Mouse (Mus musculus): ENCODE measurements at regions not wholly inside any gene's neighbourhood (a gene's known extent, or its start where the extent isn't known, plus 50 kb on each side); places are given as distances from the start of the nearest gene placed in this dataset.
A peak's percentile ranks its signal among the peaks of the same experiment; 100 is the strongest.

DNA sequence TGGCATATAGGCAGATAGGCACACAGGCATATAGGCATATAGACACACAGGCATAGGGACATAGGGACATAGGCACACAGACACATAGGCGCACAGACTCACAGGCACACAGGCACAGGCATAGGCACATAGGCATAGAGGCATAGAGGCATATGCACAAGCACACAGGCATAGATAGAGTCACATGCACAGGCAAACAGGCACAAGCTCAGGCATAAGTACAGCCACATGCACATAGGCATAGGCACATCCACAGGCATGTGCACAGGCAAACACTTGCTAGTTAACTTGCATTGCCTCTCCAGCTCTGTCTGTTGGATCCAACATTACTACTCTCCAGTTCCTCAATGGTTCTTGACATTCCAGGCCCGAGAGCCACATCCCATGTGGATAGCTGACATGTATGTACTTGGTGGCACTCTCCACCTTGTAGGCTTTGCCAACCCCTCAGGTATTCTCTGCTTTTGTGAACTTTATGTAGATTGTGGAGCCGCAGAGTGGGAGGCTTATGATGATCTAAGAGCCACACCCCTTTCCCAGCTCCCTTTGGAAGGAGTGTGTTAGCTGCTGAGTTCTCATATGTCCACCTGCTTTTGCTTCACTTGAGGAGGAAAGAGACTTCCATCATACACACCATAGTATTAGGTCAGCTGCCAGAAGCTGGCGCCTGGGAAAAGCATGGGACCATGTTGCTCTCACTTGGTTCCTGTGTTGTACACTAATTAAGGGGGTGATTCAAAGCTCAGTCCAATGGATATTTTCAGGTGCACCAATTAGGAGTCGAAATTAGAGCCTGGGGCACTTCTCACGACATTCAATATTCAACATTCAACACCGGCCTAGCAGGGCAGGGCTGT lies 192.7 kb upstream of the Hhip start:
- no peak for DNase-seq (ENCODE audit: low spot score)
- Histone ChIP-seq H3K4me3 (no peak overlapping the region), H3K36me3 (no peaks in the 10 kb centered on the region), H3K9me3 (replicated peaks) (no peaks in the 10 kb centered on the region), H3K27me3 (ENCODE audit: low read depth, poor library complexity, severe bottlenecking) (0 out of 2 replicates have a peak, but pooled peaks cover 3% of the 10 kb centered on the region), H3K4me1 (0 out of 2 replicates have a peak, but pooled peaks cover 11% of the 10 kb centered on the region), H3K27ac (peak overlapping the region; percentile 19; the same call in 1 of the 2 replicates)
- 90% methylated on average over 7 of the region's 7 CpGs for WGBS

- 73% methylated on average over 2 of the region's 2 CpGs for WGBS
- H3K36me3 ChIP-seq = no peaks in the 10 kb centered on the region
- DNase-seq (ENCODE audit: low spot score) = no peak
Observed at GRCm38 (mm10) chr8:80249762-80250161, 192.0 kb upstream of the Hhip start.

DNA sequence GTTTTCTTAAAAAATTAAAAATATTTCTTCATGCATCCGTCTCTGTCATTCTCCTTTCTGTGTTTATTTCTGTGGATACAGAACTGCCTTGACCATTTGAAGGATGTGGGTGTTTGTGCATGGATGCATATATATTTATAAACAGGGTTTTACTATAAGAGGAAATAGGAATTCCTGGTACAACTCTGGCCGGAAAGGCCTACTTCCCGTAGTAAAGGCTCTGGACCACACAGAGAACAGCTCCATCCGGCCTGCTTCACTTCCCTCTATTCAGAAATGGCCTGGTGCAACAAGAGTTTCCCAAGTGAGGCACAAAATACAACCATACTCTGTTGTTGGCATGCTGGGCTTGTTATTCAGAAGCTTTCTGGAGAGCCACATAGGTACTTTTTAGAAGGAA lies 182.1 kb upstream of the Hhip start:
- Histone ChIP-seq H3K4me3 (no peak overlapping the region), H3K4me1 (no peaks in the 10 kb centered on the region), H3K27ac (no peak overlapping the region), H3K36me3 (no peaks in the 10 kb centered on the region), H3K27me3 (ENCODE audit: low read depth, poor library complexity, severe bottlenecking) (no peaks in the 10 kb centered on the region), H3K9me3 (replicated peaks) (no peaks in the 10 kb centered on the region)
- no peak for DNase-seq (ENCODE audit: low spot score)
- 91% methylated on average over 4 of the region's 4 CpGs for WGBS

More at GRCm38 (mm10) chr8:80249762-80250161, 192.0 kb upstream of the Hhip start:
- H3K27me3 ChIP-seq (ENCODE audit: low read depth, poor library complexity, severe bottlenecking) = 0 out of 2 replicates have a peak, but pooled peaks cover 3% of the 10 kb centered on the region
- no peaks in the 10 kb centered on the region for H3K9me3 ChIP-seq (replicated peaks)
- 0 out of 2 replicates have a peak, but pooled peaks cover 11% of the 10 kb centered on the region for H3K4me1 ChIP-seq
- no peak overlapping the region for H3K4me3 ChIP-seq
- H3K27ac ChIP-seq = peak overlapping the region; percentile 19; the same call in 1 of the 2 replicates

DNA sequence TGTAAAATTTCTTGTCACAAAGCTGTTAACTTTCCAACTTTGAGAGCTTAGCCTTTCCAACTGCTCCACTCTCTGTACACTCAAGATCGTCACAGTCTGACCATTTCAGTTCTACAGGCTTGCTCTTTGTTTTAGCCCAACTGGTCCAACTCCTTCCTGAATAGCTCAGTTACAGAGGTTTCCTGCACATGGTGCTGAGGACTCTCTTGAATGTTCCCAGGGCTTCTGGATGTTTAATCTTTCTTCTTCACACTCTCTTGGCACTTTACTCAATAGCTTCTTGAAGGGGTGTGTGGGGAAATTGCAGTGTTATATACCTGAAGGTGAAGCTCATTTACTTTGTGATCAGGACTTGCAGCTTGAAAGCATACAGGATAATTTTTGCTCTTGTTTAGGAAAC lies 152.6 kb upstream of the Hhip start:
- H3K4me3 ChIP-seq = no peak overlapping the region
- H3K27ac ChIP-seq = no peak overlapping the region
- WGBS = 76% methylated on average over 1 of the region's 1 CpGs

GRCm38 (mm10) chr8:80204678-80205654 lies 147.2 kb upstream of the Hhip start:
- no peaks in the 10 kb centered on the region for H3K27me3 ChIP-seq (ENCODE audit: low read depth, poor library complexity, severe bottlenecking)
- H3K27ac ChIP-seq = peak overlapping the region; percentile 58
- 47% methylated on average over 15 of the region's 15 CpGs for WGBS
- H3K4me3 ChIP-seq = no peak overlapping the region
- peaks cover 26% of the 10 kb centered on the region for H3K4me1 ChIP-seq
- H3K9me3 ChIP-seq (replicated peaks) = no peaks in the 10 kb centered on the region
- H3K36me3 ChIP-seq = no peaks in the 10 kb centered on the region
- DNase-seq (ENCODE audit: low spot score) = peak; percentile 41

More for the DNA sequence above, 152.6 kb upstream of the Hhip start:
- H3K9me3 ChIP-seq (replicated peaks) = no peaks in the 10 kb centered on the region
- H3K4me1 ChIP-seq = peaks cover 5% of the 10 kb centered on the region; the same call in 1 of the 2 replicates
- no peaks in the 10 kb centered on the region for H3K27me3 ChIP-seq (ENCODE audit: low read depth, poor library complexity, severe bottlenecking)
- no peaks in the 10 kb centered on the region for H3K36me3 ChIP-seq
- no peak for DNase-seq (ENCODE audit: low spot score)

DNA sequence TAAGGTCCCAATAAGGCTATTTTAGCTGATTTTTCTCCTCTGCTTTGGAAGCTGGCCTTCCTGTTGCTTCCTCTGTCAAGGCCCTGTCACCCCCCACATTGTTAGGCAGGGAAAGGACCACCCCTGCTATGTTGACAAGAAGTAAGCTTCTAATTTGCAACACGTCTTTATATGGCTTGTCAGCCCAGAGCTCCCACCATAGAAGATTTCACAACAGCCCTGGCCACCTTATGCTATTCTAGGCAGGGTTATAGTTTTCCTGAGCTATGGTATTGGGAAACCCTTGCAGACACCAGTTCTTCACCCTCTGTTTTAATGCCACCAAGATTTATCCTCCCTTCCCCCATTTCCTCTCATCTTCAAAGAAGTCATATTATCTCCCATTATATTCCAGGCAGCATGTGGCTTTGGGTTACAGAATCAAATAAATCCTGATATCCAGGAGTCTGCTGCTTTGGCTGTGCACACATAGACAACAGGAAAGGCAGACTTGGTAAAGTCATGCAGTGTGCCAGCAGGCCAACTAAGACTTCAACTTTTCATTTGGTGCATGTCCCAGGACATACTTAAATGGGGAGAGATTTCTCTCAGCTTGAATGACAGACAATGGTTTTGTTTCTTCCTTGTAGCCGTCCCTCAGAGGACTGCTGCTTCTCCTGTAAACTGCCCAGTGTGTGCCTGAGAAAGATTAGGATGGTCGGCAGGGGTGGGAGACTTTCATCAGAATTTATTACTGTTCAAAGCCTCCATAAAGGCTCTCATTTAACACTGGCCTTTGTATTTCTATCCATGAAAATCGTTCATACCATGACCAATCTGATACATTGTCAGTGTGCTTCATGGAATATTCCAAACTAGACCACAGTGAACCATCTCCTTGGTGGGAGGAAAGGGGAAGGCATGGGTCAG lies 146.2 kb upstream of the Hhip start:
- H3K4me1 ChIP-seq = peaks cover 26% of the 10 kb centered on the region
- 39% methylated on average over 4 of the region's 4 CpGs for WGBS

GRCm38 (mm10) chr8:80197680-80198079 lies 139.9 kb upstream of the Hhip start:
- Histone ChIP-seq H3K27me3 (ENCODE audit: low read depth, poor library complexity, severe bottlenecking) (no peaks in the 10 kb centered on the region), H3K27ac (no peak overlapping the region), H3K4me3 (no peak overlapping the region), H3K36me3 (no peaks in the 10 kb centered on the region), H3K4me1 (peaks cover 6% of the 10 kb centered on the region; the same call in 1 of the 2 replicates), H3K9me3 (replicated peaks) (no peaks in the 10 kb centered on the region)
- DNase-seq (ENCODE audit: low spot score) = no peak
- 89% methylated on average over 4 of the region's 4 CpGs for WGBS

More for the DNA sequence above, 146.2 kb upstream of the Hhip start:
- Histone ChIP-seq H3K36me3 (no peaks in the 10 kb centered on the region), H3K9me3 (replicated peaks) (no peaks in the 10 kb centered on the region), H3K27ac (no peak overlapping the region), H3K27me3 (ENCODE audit: low read depth, poor library complexity, severe bottlenecking) (no peaks in the 10 kb centered on the region), H3K4me3 (no peak overlapping the region)
- DNase-seq (ENCODE audit: low spot score) = no peak

- no peak overlapping the region for H3K27ac ChIP-seq
- 47% methylated on average over 4 of the region's 4 CpGs for WGBS
- DNase-seq (ENCODE audit: low spot score) = no peak
- H3K4me3 ChIP-seq = no peak overlapping the region
- peaks cover 13% of the 10 kb centered on the region for H3K4me1 ChIP-seq
- 0 out of 2 replicates have a peak, but pooled peaks cover 8% of the 10 kb centered on the region for H3K27me3 ChIP-seq (ENCODE audit: low read depth, poor library complexity, severe bottlenecking)
- no peaks in the 10 kb centered on the region for H3K9me3 ChIP-seq (replicated peaks)
- no peaks in the 10 kb centered on the region for H3K36me3 ChIP-seq
Observed at GRCm38 (mm10) chr8:80190510-80190908, 132.7 kb upstream of the Hhip start.

DNA sequence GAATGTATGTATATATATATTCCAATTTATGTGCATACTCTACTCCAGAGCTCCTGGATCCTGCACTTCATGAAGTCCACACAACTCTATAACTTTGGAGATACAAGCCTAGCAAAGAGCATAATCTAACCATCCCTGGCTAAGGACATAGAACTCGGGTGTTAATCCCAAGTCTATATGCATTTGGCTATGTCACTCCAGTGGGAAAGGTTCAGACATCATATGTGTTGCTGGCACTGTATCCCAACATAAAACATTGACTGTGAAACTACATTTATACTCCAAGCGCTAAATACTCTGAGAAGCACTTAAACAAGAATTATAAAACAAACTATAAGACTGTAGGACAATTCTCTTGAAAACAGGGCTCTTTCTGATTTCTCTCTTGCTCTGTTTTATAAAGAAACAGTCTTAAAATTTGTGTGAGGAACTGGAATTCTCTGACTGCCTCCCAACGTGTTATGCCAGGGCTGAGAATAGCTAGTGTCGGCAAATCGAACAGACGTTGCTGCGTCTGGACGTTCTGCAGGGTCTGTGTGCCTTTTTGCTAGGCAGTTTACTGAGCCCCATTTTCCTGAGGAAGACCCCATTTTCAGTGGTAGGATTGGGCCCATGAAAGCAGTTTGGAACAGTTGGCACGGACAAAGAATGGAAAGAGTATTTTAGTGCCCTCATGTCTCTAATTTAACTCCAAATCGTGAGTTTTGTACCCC lies 132.1 kb upstream of the Hhip start:
- Histone ChIP-seq H3K4me1 (peaks cover 13% of the 10 kb centered on the region), H3K27me3 (ENCODE audit: low read depth, poor library complexity, severe bottlenecking) (0 out of 2 replicates have a peak, but pooled peaks cover 8% of the 10 kb centered on the region), H3K36me3 (no peaks in the 10 kb centered on the region), H3K9me3 (replicated peaks) (no peaks in the 10 kb centered on the region), H3K4me3 (no peak overlapping the region), H3K27ac (no peak overlapping the region)
- 74% methylated on average over 10 of the region's 10 CpGs for WGBS
- DNase-seq (ENCODE audit: low spot score) = no peak

DNA sequence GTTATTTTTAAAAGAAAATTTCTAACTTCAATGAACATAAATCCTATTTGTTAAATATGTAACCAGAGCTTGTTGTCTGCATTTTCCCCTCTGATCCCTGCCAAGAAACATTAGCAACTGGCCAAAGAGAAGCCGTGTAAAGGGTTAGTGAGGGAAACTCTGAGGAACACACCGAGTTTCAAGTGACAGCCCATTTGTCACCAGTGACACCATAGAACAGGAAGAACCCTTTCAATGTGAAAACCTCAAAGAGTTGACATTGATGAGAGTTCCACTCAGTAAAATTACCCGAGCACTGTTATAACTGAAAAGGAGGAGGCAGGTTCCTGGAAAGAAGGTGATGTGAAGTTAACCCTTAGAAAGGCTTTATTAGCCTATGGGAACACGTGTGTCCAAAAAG lies 127.5 kb upstream of the Hhip start:
- H3K27ac ChIP-seq = no peak overlapping the region
- no peaks in the 10 kb centered on the region for H3K9me3 ChIP-seq (replicated peaks)
- WGBS = 33% methylated on average over 4 of the region's 4 CpGs
- H3K27me3 ChIP-seq (ENCODE audit: low read depth, poor library complexity, severe bottlenecking) = peaks cover 8% of the 10 kb centered on the region; the same call in 1 of the 2 replicates
- H3K4me3 ChIP-seq = no peak overlapping the region
- peaks cover 16% of the 10 kb centered on the region for H3K4me1 ChIP-seq
- no peaks in the 10 kb centered on the region for H3K36me3 ChIP-seq
- no peak for DNase-seq (ENCODE audit: low spot score)

DNA sequence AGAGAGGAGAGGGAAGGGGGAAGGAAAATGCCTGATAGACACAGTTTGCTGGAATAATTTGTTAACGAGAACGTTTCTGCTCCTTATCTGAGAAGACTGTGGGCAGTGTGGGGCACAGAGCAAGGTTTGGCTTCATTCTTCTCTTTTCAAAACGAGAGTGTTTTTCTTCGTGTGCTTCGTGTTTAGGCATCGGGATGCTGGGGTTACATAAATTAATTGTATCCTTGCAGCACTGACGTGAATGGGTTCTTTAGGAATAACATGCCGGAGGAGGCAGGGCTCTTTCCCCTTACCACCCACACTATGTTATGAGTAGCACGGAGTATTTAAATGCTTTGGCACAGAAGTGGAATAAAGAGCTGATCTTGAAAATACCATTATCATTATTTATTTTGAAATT lies 110.9 kb upstream of the Hhip start:
- no peak for DNase-seq (ENCODE audit: low spot score)

More for the DNA sequence above, 110.9 kb upstream of the Hhip start:
- no peaks in the 10 kb centered on the region for H3K36me3 ChIP-seq
- H3K27me3 ChIP-seq (ENCODE audit: low read depth, poor library complexity, severe bottlenecking) = no peaks in the 10 kb centered on the region
- 0 out of 2 replicates have a peak, but pooled peaks cover 4% of the 10 kb centered on the region for H3K4me1 ChIP-seq
- H3K27ac ChIP-seq = no peak overlapping the region
- WGBS = 81% methylated on average over 9 of the region's 9 CpGs
- H3K9me3 ChIP-seq (replicated peaks) = no peaks in the 10 kb centered on the region
- H3K4me3 ChIP-seq = no peak overlapping the region
